Mouse (Mus musculus) MEL (cell line): ENCODE measurements around the gene Itpr1. TPM values are rescaled to one million over a fixed set of nuclear protein-coding genes. Genes with fewer than 3 reads are reported as not detected.

Experiments used
- DNase-seq: peaks from one replicate; pipeline ENCODE4 v3.0.0; 2011; ENCODE audit warnings: low read depth, low spot score
- H3K27ac ChIP-seq: 2 replicates; pipeline ENCODE4 v1.5.1; 2012; ENCODE audit warnings: low read depth, mild to moderate bottlenecking, control low read depth, low read length, moderate library complexity; ENCODE audit not compliant: control insufficient read depth
- H3K27me3 ChIP-seq, 2 experiments: fragments of 150-350 bp in 1 of 2; sonication (generic) in 1 of 2; 2 replicates each; pipeline ENCODE4 v1.6.1; 2012; ENCODE audit warnings: low read length in 2 of 2, mild to moderate bottlenecking in 2 of 2, improper control_type of control experiment in 1 of 2, moderate library complexity in 1 of 2; ENCODE audit not compliant: insufficient read depth in 2 of 2, control insufficient read depth in 1 of 2
- H3K36me3 ChIP-seq, 2 experiments: 2 replicates each; pipeline ENCODE4 v1.6.1; 2012 to 2014; ENCODE audit warnings: low read length in 2 of 2, improper control_type of control experiment in 1 of 2, inconsistent platforms in 1 of 2, mild to moderate bottlenecking in 1 of 2; ENCODE audit not compliant: insufficient read depth in 2 of 2, control insufficient read depth in 1 of 2
- H3K4me1 ChIP-seq, 2 experiments: fragments of 150-350 bp in 1 of 2; sonication (generic) in 1 of 2; 2 replicates each; pipeline ENCODE4 v1.6.1; 2012; ENCODE audit warnings: low read length in 2 of 2, improper control_type of control experiment in 1 of 2, mild to moderate bottlenecking in 1 of 2; ENCODE audit not compliant: insufficient read depth in 2 of 2, control insufficient read depth in 1 of 2
- H3K4me3 ChIP-seq, 2 experiments: fragments of 150-350 bp in 1 of 2; sonication (generic) in 1 of 2; 2 replicates each; pipeline ENCODE4 v1.5.1; 2012; ENCODE audit warnings: low read depth in 2 of 2, low read length in 2 of 2, mild to moderate bottlenecking in 2 of 2, moderate library complexity in 2 of 2, control low read depth in 1 of 2, improper control_type of control experiment in 1 of 2; ENCODE audit not compliant: control insufficient read depth in 1 of 2, insufficient read depth in 1 of 2
- H3K79me2 ChIP-seq: 2 replicates; pipeline ENCODE4 v1.6.1; 2012; ENCODE audit warnings: mild to moderate bottlenecking, low read length, moderate library complexity; ENCODE audit not compliant: control insufficient read depth, poor library complexity, insufficient read depth
- H3K9ac ChIP-seq: 2 replicates; pipeline ENCODE4 v1.6.1; 2012; ENCODE audit warnings: low read depth, mild to moderate bottlenecking, control low read depth, low read length, moderate library complexity; ENCODE audit not compliant: control insufficient read depth, poor library complexity, severe bottlenecking
- H3K9me3 ChIP-seq: fragments of 150-350 bp; sonication (generic); replicated peaks from 2 replicates; pipeline ENCODE4 v1.6.1; 2012; ENCODE audit warnings: mild to moderate bottlenecking, low read length, improper control_type of control experiment, moderate library complexity; ENCODE audit not compliant: insufficient read depth
- CHD1 ChIP-seq: IDR thresholded peaks from 2 replicates; pipeline ENCODE4 v1.6.1; 2012; ENCODE audit warnings: low read depth, mild to moderate bottlenecking, inconsistent platforms, low read length, improper control_type of control experiment
- CHD2 ChIP-seq: IDR thresholded peaks from 2 replicates; pipeline ENCODE4 v1.6.1; 2011; ENCODE audit warnings: low read length, improper control_type of control experiment
- E2F4 ChIP-seq: IDR thresholded peaks from 2 replicates; pipeline ENCODE4 v1.6.1; 2011; ENCODE audit warnings: low read depth, low read length, improper control_type of control experiment, borderline replicate concordance
- ETS1 ChIP-seq: IDR thresholded peaks from 2 replicates; pipeline ENCODE4 v1.6.1; 2012; ENCODE audit warnings: low read depth, mild to moderate bottlenecking, inconsistent platforms, low read length, improper control_type of control experiment, moderate library complexity
- GABPA ChIP-seq: IDR thresholded peaks from 2 replicates; pipeline ENCODE4 v1.6.1; 2012; ENCODE audit warnings: low read depth, mild to moderate bottlenecking, inconsistent platforms, low read length, improper control_type of control experiment, moderate library complexity
- GATA1 ChIP-seq: IDR thresholded peaks from 2 replicates; pipeline ENCODE4 v1.6.1; 2011; ENCODE audit warnings: low read depth, low read length, improper control_type of control experiment
- HCFC1 ChIP-seq: IDR thresholded peaks from 2 replicates; pipeline ENCODE4 v1.6.1; 2012; ENCODE audit warnings: low read depth, mild to moderate bottlenecking, inconsistent platforms, low read length, improper control_type of control experiment, moderate library complexity
- MAFK ChIP-seq: IDR thresholded peaks from 2 replicates; pipeline ENCODE4 v1.6.1; 2011; ENCODE audit warnings: low read depth, mild to moderate bottlenecking, low read length, improper control_type of control experiment, borderline replicate concordance
- MAX ChIP-seq: IDR thresholded peaks from 2 replicates; pipeline ENCODE4 v1.6.1; 2011; ENCODE audit warnings: low read length, improper control_type of control experiment
- MAZ ChIP-seq: IDR thresholded peaks from 2 replicates; pipeline ENCODE4 v1.6.1; 2012; ENCODE audit warnings: low read depth, mild to moderate bottlenecking, inconsistent platforms, low read length, improper control_type of control experiment
- MYC ChIP-seq: IDR thresholded peaks from 2 replicates; pipeline ENCODE4 v1.6.1; 2011; ENCODE audit warnings: low read depth, mild to moderate bottlenecking, low read length, improper control_type of control experiment, moderate library complexity
- POLR2A ChIP-seq, 2 experiments: IDR thresholded peaks; 2 replicates each; pipeline ENCODE4 v1.6.1; 2011 to 2012; ENCODE audit warnings: low read length in 2 of 2, mild to moderate bottlenecking in 2 of 2, control low read depth in 1 of 2, improper control_type of control experiment in 1 of 2, low read depth in 1 of 2, moderate library complexity in 1 of 2; ENCODE audit not compliant: control insufficient read depth in 1 of 2, insufficient read depth in 1 of 2, poor library complexity in 1 of 2
- POLR2AphosphoS5 ChIP-seq: IDR thresholded peaks from 2 replicates; pipeline ENCODE4 v1.6.1; 2012; ENCODE audit warnings: low read depth, borderline replicate concordance, mild to moderate bottlenecking, inconsistent platforms, low read length, moderate library complexity, mixed read lengths
- SIN3A ChIP-seq: IDR thresholded peaks from 2 replicates; pipeline ENCODE4 v1.6.1; 2012; ENCODE audit warnings: low read length, improper control_type of control experiment, inconsistent platforms
- TAL1 ChIP-seq: IDR thresholded peaks from 2 replicates; pipeline ENCODE4 v1.6.1; 2012; ENCODE audit warnings: mild to moderate bottlenecking, inconsistent platforms, low read length, moderate library complexity, mixed read lengths
- UBTF ChIP-seq: IDR thresholded peaks from 2 replicates; pipeline ENCODE4 v1.6.1; 2012; ENCODE audit warnings: low read depth, mild to moderate bottlenecking, inconsistent platforms, low read length, improper control_type of control experiment, moderate library complexity, borderline replicate concordance; ENCODE audit not compliant: insufficient read depth
- ZNF384 ChIP-seq: IDR thresholded peaks from 2 replicates; pipeline ENCODE4 v1.6.1; 2012; ENCODE audit warnings: low read depth, mild to moderate bottlenecking, inconsistent platforms, low read length, improper control_type of control experiment
- polyA plus RNA-seq, 2 experiments: library from polyadenylated mRNA; stranded (reverse) in 1 of 2; unstranded in 1 of 2; fragments of >175 nt in 1 of 2; fragments of >200 nt in 1 of 2; gene quantifications; 2 replicates each; pipeline versions ENCODE4 v1.2.1 to v1.2.4; 2012; ENCODE audit warnings: low replicate concordance in 2 of 2, low read depth in 1 of 2; ENCODE audit not compliant: insufficient read length in 2 of 2, insufficient read depth in 1 of 2, missing spikeins in 1 of 2
- total RNA-seq: library from RNA; depleted of rRNA; stranded (reverse); fragments of 300-350 nt; gene quantifications from 2 replicates; pipeline ENCODE4 v1.2.3, GENCODE M21; 2012

The Itpr1 gene
- total and polyA plus RNA-seq, 3 experiments = 15.6 to 19.0 TPM; not detected in 1

DNA sequence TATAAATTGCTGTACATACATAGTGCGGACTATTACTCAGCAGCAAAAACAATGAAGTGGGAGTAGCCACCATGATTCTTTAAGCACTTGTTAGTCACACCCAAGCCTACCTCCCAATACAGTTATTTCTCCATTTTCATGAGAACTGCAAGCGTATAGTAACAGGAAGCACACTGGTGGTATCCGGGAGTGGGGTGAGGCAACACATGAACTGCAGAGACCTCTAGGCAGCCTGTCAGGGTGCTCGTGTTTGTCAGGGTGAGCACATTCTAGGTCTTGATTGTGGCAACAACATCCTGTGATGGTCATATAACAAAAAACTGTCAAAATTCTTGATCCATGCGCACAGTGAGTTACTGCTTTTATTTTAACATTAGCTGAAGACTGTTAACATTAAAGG lies 290.8 kb downstream of the Itpr1 start:
- Histone ChIP-seq H3K27me3 (no peaks in the 10 kb centered on the region), H3K4me3 (no peak overlapping the region), H3K9me3 (no peaks in the 10 kb centered on the region), H3K79me2 (no peaks in the 10 kb centered on the region), H3K27ac (no peak overlapping the region), H3K4me1 (no peaks in the 10 kb centered on the region), H3K36me3 (no peaks in the 10 kb centered on the region), H3K9ac (no peak overlapping the region)
- TF ChIP-seq TAL1 (no peak), ZNF384 (no peak), E2F4 (no peak), GABPA (no peak), POLR2AphosphoS5 (no peak)
- DNase-seq = no peak

- no peak overlapping the region for H3K4me3 ChIP-seq
- no peaks in the 10 kb centered on the region for H3K9me3 ChIP-seq
- no peaks in the 10 kb centered on the region for H3K79me2 ChIP-seq
- peaks cover 0 to 2% of the 10 kb centered on the region in 2 experiments; a peak in 1 of 4 replicates for H3K4me1 ChIP-seq
- no peak for TF ChIP-seq CHD1
- TF ChIP-seq UBTF = no peak
- TF ChIP-seq MYC = no peak
- TF ChIP-seq E2F4 = no peak
- no peak for TF ChIP-seq POLR2A (IDR thresholded peaks at IDR 0.05; ENCODE audit: control insufficient read depth in 1 of 2, insufficient read depth in 1 of 2, low read depth in 1 of 2, low read length in 2 of 2, poor library complexity in 1 of 2)
- no peak for TF ChIP-seq SIN3A
- no peak for TF ChIP-seq MAX
- TF ChIP-seq MAZ = no peak
- no peak for TF ChIP-seq CHD2
- no peak for TF ChIP-seq HCFC1
- no peak for TF ChIP-seq GATA1
- no peak for TF ChIP-seq ETS1
- no peak for TF ChIP-seq GABPA
- TF ChIP-seq MAFK = no peak
- peaks cover 0 to 4% of the 10 kb centered on the region in 2 experiments; a peak in 2 of 4 replicates for H3K36me3 ChIP-seq
- no peaks in the 10 kb centered on the region for H3K27me3 ChIP-seq
- H3K9ac ChIP-seq = no peak overlapping the region
- H3K27ac ChIP-seq = no peak overlapping the region
- DNase-seq = no peak
Measured at GRCm38 (mm10) chr6:108504717-108505116, 291.8 kb downstream of the Itpr1 start.
